Mouse (Mus musculus): ENCODE measurements at regions not wholly inside any gene's neighbourhood (a gene's known extent, or its start where the extent isn't known, plus 50 kb on each side); places are given as distances from the start of the nearest gene placed in this dataset.
"Not testable (repeated sequence)": the region's sequence is repeated elsewhere in the genome, so short reads cannot be mapped to it uniquely, and the experiment has no call there.

DNA sequence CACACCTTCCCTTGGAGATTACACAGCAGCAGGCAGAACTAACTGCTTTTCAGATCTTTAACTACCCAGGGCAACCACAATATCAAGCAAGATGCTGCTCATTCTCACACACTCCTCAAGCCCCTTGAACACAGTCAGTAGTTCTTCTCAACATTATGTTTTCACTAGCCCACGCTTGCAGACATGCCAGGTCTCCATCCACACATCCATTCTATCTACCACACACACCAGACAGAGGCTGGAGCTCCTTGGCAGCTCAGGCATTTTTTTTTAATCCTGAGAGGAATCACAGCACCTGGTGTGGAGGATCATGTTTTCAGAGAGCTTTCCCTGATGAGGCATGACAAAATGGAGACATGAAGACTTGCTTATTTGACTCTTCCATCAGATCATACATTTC is 124.9 kb downstream of the Fasl start:
- Histone ChIP-seq H3K9me3 (ENCODE audit: control insufficient read depth, low read length) (no peaks in the 10 kb centered on the region), H3K9ac (ENCODE audit: low read length) (no peak overlapping the region), H3K4me3 (ENCODE audit: low read depth, low read length) (no peak overlapping the region), H3K36me3 (ENCODE audit: control insufficient read depth, insufficient read depth, low read length) (no peaks in the 10 kb centered on the region), H3K4me2 (replicated peaks; ENCODE audit: low read depth) (no peak overlapping the region), H3K27me3 (ENCODE audit: control insufficient read depth, insufficient read depth, low read length) (no peaks in the 10 kb centered on the region), H3K27ac (replicated peaks) (no peak overlapping the region), H3K4me1 (replicated peaks; ENCODE audit: control insufficient read depth, insufficient read depth) (no peaks in the 10 kb centered on the region)
- no peak for DNase-seq (ENCODE audit: low spot score)
- no peak for TF ChIP-seq EP300 (optimal IDR thresholded peaks at IDR 0.05)
- no peak for TF ChIP-seq CTCF (IDR thresholded peaks at IDR 0.05; ENCODE audit: low read depth)
- 78% methylated on average over 1 of the region's 1 CpGs for WGBS
- no peak for ATAC-seq (ENCODE audit: low FRiP score, low TSS enrichment)

DNA sequence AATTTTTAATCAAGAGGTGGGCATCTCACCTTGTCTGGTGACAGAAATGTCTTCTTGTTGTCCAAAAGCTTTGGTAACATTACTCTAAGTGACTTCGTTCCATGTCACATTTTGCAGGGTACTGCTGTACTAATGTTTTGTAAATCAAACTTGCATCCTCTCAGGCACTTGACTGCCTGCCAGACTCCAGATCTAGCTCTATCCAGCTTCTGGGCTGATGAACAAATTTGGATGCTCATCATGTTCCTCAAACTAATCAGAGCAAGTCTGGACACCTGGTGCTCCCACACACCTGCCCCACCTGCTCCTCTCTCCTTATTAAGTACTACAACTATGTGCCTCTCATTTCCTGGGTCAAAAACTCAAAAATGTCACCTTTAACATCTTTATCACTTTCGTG is 126.1 kb downstream of the Fasl start:
- Histone ChIP-seq H3K9me3 (ENCODE audit: control insufficient read depth, low read length) (no peaks in the 10 kb centered on the region), H3K27me3 (ENCODE audit: control insufficient read depth, insufficient read depth, low read length) (no peaks in the 10 kb centered on the region), H3K4me2 (replicated peaks; ENCODE audit: low read depth) (no peak overlapping the region), H3K4me1 (replicated peaks; ENCODE audit: control insufficient read depth, insufficient read depth) (no peaks in the 10 kb centered on the region), H3K36me3 (ENCODE audit: control insufficient read depth, insufficient read depth, low read length) (no peaks in the 10 kb centered on the region), H3K27ac (replicated peaks) (no peak overlapping the region), H3K4me3 (ENCODE audit: low read depth, low read length) (no peak overlapping the region), H3K9ac (ENCODE audit: low read length) (no peak overlapping the region)
- ATAC-seq (ENCODE audit: low FRiP score, low TSS enrichment), result no peak
- WGBS, result 76% methylated on average over 2 of the region's 2 CpGs
- TF ChIP-seq CTCF (IDR thresholded peaks at IDR 0.05; ENCODE audit: low read depth) (no peak), EP300 (optimal IDR thresholded peaks at IDR 0.05) (no peak)
- no peak for DNase-seq (ENCODE audit: low spot score)

DNA sequence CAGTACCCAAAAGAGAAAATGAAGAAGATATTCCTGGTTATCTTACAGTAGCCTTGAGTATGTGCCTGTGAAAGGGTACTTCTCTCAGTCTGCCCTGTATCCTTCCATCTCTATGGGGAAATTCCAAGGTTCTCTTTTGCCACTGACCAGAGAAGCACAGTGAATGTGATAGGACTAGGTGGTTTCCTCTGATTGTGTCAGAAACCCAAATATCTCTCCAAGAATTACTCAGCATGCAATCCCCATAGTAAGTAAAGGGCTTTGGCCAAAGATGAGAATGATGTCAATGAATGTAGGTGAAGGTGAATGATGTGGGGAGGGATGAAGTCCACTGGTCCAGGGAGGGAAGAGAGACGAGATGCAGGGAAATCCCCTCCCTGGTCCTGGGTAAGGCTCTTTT is 130.8 kb downstream of the Fasl start:
- Histone ChIP-seq H3K27ac (replicated peaks) (no peak overlapping the region), H3K4me2 (replicated peaks; ENCODE audit: low read depth) (no peak overlapping the region), H3K9me3 (ENCODE audit: control insufficient read depth, low read length) (no peaks in the 10 kb centered on the region), H3K36me3 (ENCODE audit: control insufficient read depth, insufficient read depth, low read length) (no peaks in the 10 kb centered on the region), H3K27me3 (ENCODE audit: control insufficient read depth, insufficient read depth, low read length) (no peaks in the 10 kb centered on the region), H3K4me1 (replicated peaks; ENCODE audit: control insufficient read depth, insufficient read depth) (no peaks in the 10 kb centered on the region), H3K4me3 (ENCODE audit: low read depth, low read length) (no peak overlapping the region), H3K9ac (ENCODE audit: low read length) (no peak overlapping the region)
- ATAC-seq (ENCODE audit: low FRiP score, low TSS enrichment) (no peak), DNase-seq (ENCODE audit: low spot score) (no peak)
- TF ChIP-seq EP300 (optimal IDR thresholded peaks at IDR 0.05) (no peak), CTCF (IDR thresholded peaks at IDR 0.05; ENCODE audit: low read depth) (no peak)
- 95% methylated on average over 1 of the region's 1 CpGs for WGBS

DNA sequence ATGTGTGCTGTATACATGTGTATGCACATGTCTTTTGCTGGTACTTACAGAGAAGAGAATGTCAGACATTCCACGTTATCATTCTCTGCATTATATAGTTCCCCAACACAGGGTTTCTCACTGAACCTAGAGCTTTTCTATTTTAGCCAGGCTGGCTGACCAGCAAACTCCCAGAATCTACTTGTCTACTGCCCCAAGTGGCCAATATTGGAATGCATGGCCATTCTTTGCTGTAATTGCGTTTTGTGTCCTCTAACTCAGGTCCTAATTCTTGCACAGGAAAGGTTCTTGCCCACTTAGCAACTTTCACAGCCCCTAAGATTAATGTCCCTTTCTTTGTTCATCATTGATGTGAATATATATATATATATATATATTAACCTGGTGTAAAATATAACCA is 138.9 kb downstream of the Fasl start:
- Histone ChIP-seq H3K9me3 (ENCODE audit: control insufficient read depth, low read length) (no peaks in the 10 kb centered on the region), H3K4me2 (replicated peaks; ENCODE audit: low read depth) (no peak overlapping the region), H3K27ac (replicated peaks) (no peak overlapping the region), H3K36me3 (ENCODE audit: control insufficient read depth, insufficient read depth, low read length) (no peaks in the 10 kb centered on the region), H3K9ac (ENCODE audit: low read length) (no peak overlapping the region), H3K4me3 (ENCODE audit: low read depth, low read length) (no peak overlapping the region), H3K4me1 (replicated peaks; ENCODE audit: control insufficient read depth, insufficient read depth) (no peaks in the 10 kb centered on the region), H3K27me3 (ENCODE audit: control insufficient read depth, insufficient read depth, low read length) (no peaks in the 10 kb centered on the region)
- ATAC-seq (ENCODE audit: low FRiP score, low TSS enrichment) (no peak), DNase-seq (ENCODE audit: low spot score) (no peak)
- WGBS, result 55% methylated on average over 2 of the region's 2 CpGs
- TF ChIP-seq CTCF (IDR thresholded peaks at IDR 0.05; ENCODE audit: low read depth), result peak; percentile 57
- TF ChIP-seq EP300 (optimal IDR thresholded peaks at IDR 0.05), result no peak

DNA sequence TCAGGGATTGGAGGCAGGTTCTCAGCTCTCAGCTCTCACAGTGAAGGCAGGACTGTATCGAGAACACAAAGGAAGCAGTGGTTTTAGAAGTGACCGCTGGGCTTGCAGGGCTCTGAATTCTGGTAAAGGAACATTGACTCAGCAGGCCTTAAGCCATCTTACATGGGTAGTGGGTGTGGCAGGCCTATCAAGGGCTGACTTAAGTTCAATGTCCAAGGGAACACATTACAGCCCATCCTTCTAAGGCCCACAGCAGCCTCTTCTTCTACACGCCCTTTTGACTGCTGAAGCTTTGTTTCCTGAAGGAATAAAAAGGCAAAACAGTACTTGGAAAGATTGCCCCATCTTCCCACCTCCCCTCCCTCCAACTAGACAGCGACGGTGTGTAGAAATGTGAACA is 137.6 kb downstream of the Tnfsf18 start:
- TF ChIP-seq CTCF (IDR thresholded peaks at IDR 0.05; ENCODE audit: low read depth) (no peak), EP300 (optimal IDR thresholded peaks at IDR 0.05) (no peak)

DNA sequence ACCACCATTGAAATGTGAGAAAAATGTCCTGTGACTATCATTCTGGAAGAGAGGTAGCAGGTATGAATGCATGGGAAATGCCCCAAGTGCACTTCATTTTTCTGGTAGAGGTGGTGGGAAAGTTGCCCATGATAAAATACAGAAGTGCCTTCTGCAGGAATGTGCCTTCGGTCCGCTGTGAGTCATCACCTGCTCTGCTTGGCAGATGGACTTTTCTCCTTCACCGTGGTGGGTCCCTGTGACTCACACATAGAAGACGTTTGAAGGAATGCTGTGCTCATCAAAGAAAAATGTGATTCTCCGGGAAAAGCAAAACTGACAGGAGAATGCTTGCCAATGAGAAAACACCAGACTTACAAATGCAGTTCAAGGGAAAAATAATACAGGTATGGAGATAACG is 126.8 kb downstream of the Tnfsf18 start:
- TF ChIP-seq EP300 (optimal IDR thresholded peaks at IDR 0.05) (no peak), CTCF (IDR thresholded peaks at IDR 0.05; ENCODE audit: low read depth) (no peak)
- Histone ChIP-seq H3K27ac (replicated peaks) (no peak overlapping the region), H3K9me3 (ENCODE audit: control insufficient read depth, low read length) (no peaks in the 10 kb centered on the region), H3K36me3 (ENCODE audit: control insufficient read depth, insufficient read depth, low read length) (no peaks in the 10 kb centered on the region), H3K9ac (ENCODE audit: low read length) (no peak overlapping the region), H3K4me1 (replicated peaks; ENCODE audit: control insufficient read depth, insufficient read depth) (no peaks in the 10 kb centered on the region), H3K4me2 (replicated peaks; ENCODE audit: low read depth) (no peak overlapping the region), H3K4me3 (ENCODE audit: low read depth, low read length) (no peak overlapping the region), H3K27me3 (ENCODE audit: control insufficient read depth, insufficient read depth, low read length) (no peaks in the 10 kb centered on the region)
- ATAC-seq (ENCODE audit: low FRiP score, low TSS enrichment) (no peak), DNase-seq (ENCODE audit: low spot score) (no peak)
- 56% methylated on average over 6 of the region's 6 CpGs for WGBS

More for the DNA sequence above, 137.6 kb downstream of the Tnfsf18 start:
- 79% methylated on average over 5 of the region's 5 CpGs for WGBS
- H3K4me1 ChIP-seq (replicated peaks; ENCODE audit: control insufficient read depth, insufficient read depth), result no peaks in the 10 kb centered on the region
- H3K36me3 ChIP-seq (ENCODE audit: control insufficient read depth, insufficient read depth, low read length), result no peaks in the 10 kb centered on the region
- ATAC-seq (ENCODE audit: low FRiP score, low TSS enrichment) (no peak), DNase-seq (ENCODE audit: low spot score) (no peak)
- no peak overlapping the region for H3K9ac ChIP-seq (ENCODE audit: low read length)
- no peak overlapping the region for H3K4me3 ChIP-seq (ENCODE audit: low read depth, low read length)
- no peak overlapping the region for H3K27ac ChIP-seq (replicated peaks)
- H3K27me3 ChIP-seq (ENCODE audit: control insufficient read depth, insufficient read depth, low read length), result no peaks in the 10 kb centered on the region
- H3K4me2 ChIP-seq (replicated peaks; ENCODE audit: low read depth), result no peak overlapping the region
- H3K9me3 ChIP-seq (ENCODE audit: control insufficient read depth, low read length), result no peaks in the 10 kb centered on the region

DNA sequence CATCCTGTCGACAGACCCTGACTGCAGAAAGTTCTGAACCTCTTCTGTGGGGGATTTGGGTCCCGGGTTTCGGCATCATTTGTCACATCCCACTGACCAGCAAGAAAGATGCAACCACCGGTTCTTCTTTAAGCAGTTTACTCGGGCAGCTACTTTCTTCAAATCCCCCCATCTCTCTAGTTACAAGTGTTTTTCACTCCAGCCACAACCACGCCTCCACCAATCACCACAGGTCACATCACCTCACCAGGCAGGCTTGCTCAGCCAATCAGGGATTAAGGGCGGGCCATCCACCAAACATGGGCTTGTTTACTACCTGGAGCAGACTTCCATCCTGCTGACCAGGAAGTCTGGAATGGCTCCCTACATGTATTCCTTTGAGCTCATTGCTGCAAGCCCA is 119.6 kb downstream of the Tnfsf18 start:
- H3K36me3 ChIP-seq (ENCODE audit: control insufficient read depth, insufficient read depth, low read length); ATAC-seq (ENCODE audit: low FRiP score, low TSS enrichment); H3K4me3 ChIP-seq (ENCODE audit: low read depth, low read length); H3K27me3 ChIP-seq (ENCODE audit: control insufficient read depth, insufficient read depth, low read length); H3K9ac ChIP-seq (ENCODE audit: low read length); H3K4me1 ChIP-seq (replicated peaks; ENCODE audit: control insufficient read depth, insufficient read depth); H3K9me3 ChIP-seq (ENCODE audit: control insufficient read depth, low read length); DNase-seq (ENCODE audit: low spot score); H3K4me2 ChIP-seq (replicated peaks; ENCODE audit: low read depth); H3K27ac ChIP-seq (replicated peaks): not testable (repeated sequence)
- 91% methylated on average over 6 of the region's 7 CpGs for WGBS

DNA sequence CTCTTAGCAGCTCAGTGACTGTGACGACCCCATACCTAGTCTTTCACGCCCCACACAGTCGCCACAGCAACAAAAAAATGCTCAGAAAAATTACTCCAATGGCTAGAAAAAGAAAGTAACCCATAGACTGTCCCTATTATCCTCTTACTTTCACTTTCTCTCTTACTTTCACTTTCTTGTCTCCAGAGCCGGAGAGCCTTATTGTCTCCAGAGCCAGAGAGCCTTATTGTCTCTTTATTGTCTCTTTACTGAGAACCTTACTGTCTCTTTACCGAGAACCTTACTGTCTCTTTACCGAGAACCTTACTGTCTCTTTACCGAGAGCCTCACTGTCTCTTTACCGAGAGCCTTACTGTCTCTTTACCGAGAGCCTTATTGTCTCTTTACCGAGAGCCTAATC is 119.2 kb downstream of the Tnfsf18 start:
- H3K4me2 ChIP-seq (replicated peaks; ENCODE audit: low read depth); H3K9ac ChIP-seq (ENCODE audit: low read length); H3K4me1 ChIP-seq (replicated peaks; ENCODE audit: control insufficient read depth, insufficient read depth); ATAC-seq (ENCODE audit: low FRiP score, low TSS enrichment); H3K36me3 ChIP-seq (ENCODE audit: control insufficient read depth, insufficient read depth, low read length); H3K4me3 ChIP-seq (ENCODE audit: low read depth, low read length); H3K9me3 ChIP-seq (ENCODE audit: control insufficient read depth, low read length); H3K27ac ChIP-seq (replicated peaks); H3K27me3 ChIP-seq (ENCODE audit: control insufficient read depth, insufficient read depth, low read length); DNase-seq (ENCODE audit: low spot score): not testable (repeated sequence)
- WGBS, result 91% methylated on average over 10 of the region's 10 CpGs

Measured in stomach, postnatal 0 days (tissue).